Mouse (Mus musculus) limb, embryonic 12.5 days (tissue): ENCODE results near the gene Kmt2b. TPM values are rescaled to one million over a fixed set of nuclear protein-coding genes. Genes with fewer than 3 reads are reported as not detected.

Source experiments
- microRNA-seq: library from miRNA; unstranded; fragments of <30 nt; microRNA quantifications from one replicate; pipeline ENCODE4, GENCODE M21; 2017
- polyA plus RNA-seq: library from polyadenylated mRNA; unstranded; fragments of >200 nt; fragmentation: Nextera tagmentation; extraction: Ambion mirVana; gene quantifications from 2 replicates; pipeline ENCODE4 v1.2.1, GENCODE M21; 2016

Kmt2b gene
- polyA plus RNA-seq, 1 experiment from 2014 or later, result 11.0 TPM

Small RNA genes within 50 kb of the gene (microRNA-seq; reads per million reads assigned to microRNA genes)
- gene Gm38670 (1.9 reads per million), gene Mir3569 (not detected)

Other genes with a start within 250 kb of the Kmt2b start
- gene Lrfn3, start 226.0 kb downstream of the Kmt2b start, polyA plus RNA-seq, result 6.2 and 6.6 TPM in 2 replicates
- gene Tyrobp, start 175.0 kb downstream of the Kmt2b start, polyA plus RNA-seq, result 14.1 and 19.6 TPM in 2 replicates
- 0.77 TPM in 1 of 2 replicates, not detected in the other for gene Hcst, start 168.9 kb downstream of the Kmt2b start, polyA plus RNA-seq
- gene Nfkbid, start 167.0 kb downstream of the Kmt2b start, polyA plus RNA-seq, result 1.2 and 1.3 TPM in 2 replicates
- gene Aplp1, start 143.2 kb downstream of the Kmt2b start, polyA plus RNA-seq, result 32.5 and 33.9 TPM in 2 replicates
- 0.29 and 0.65 TPM in 2 replicates for gene Kirrel2, start 131.0 kb downstream of the Kmt2b start, polyA plus RNA-seq
- gene Nphs1, start 130.4 kb downstream of the Kmt2b start, polyA plus RNA-seq, result 0.10 TPM in 1 of 2 replicates, not detected in the other
- not detected in 2 replicates for gene Prodh2, start 95.1 kb downstream of the Kmt2b start, polyA plus RNA-seq
- gene Arhgap33, start 53.7 kb downstream of the Kmt2b start, polyA plus RNA-seq, result 15.1 and 17.7 TPM in 2 replicates
- 9.5 and 10.9 TPM in 2 replicates for gene Hspb6, start 36.5 kb downstream of the Kmt2b start, polyA plus RNA-seq
- gene Proser3, start 36.4 kb downstream of the Kmt2b start, polyA plus RNA-seq, result 15.3 and 16.0 TPM in 2 replicates
- gene Lin37, start 28.9 kb downstream of the Kmt2b start, polyA plus RNA-seq, result 45.4 and 51.5 TPM in 2 replicates
- gene U2af1l4, start 25.4 kb downstream of the Kmt2b start, polyA plus RNA-seq, result 87.8 and 89.9 TPM in 2 replicates
- gene Gm49396, start 25.4 kb downstream of the Kmt2b start, polyA plus RNA-seq, result 16.3 and 18.5 TPM in 2 replicates
- 136 TPM in 2 replicates for gene Psenen, start 25.1 kb downstream of the Kmt2b start, polyA plus RNA-seq
- gene Igflr1, start 23.3 kb downstream of the Kmt2b start, polyA plus RNA-seq, result 3.2 and 4.1 TPM in 2 replicates
- gene Zbtb32, start 10.2 kb upstream of the Kmt2b start, polyA plus RNA-seq, result 0.25 and 0.38 TPM in 2 replicates
- gene Upk1a, start 24.1 kb upstream of the Kmt2b start, polyA plus RNA-seq, result 1.4 and 2.0 TPM in 2 replicates
- 783 and 848 TPM in 2 replicates for gene Cox6b1, start 37.4 kb upstream of the Kmt2b start, polyA plus RNA-seq
- gene Etv2, start 47.1 kb upstream of the Kmt2b start, polyA plus RNA-seq, result not detected in 2 replicates
- gene Rbm42, start 61.6 kb upstream of the Kmt2b start, polyA plus RNA-seq, result 150 and 155 TPM in 2 replicates
- 64.3 and 70.0 TPM in 2 replicates for gene Haus5, start 76.3 kb upstream of the Kmt2b start, polyA plus RNA-seq
- gene Pmis2, start 82.9 kb upstream of the Kmt2b start, polyA plus RNA-seq, result not detected in 2 replicates
- not detected in 2 replicates for gene 2200002J24Rik, start 110.2 kb upstream of the Kmt2b start, polyA plus RNA-seq
- gene Atp4a, start 123.5 kb upstream of the Kmt2b start, polyA plus RNA-seq, result 0.50 and 0.60 TPM in 2 replicates
- gene Tmem147, start 140.8 kb upstream of the Kmt2b start, polyA plus RNA-seq, result 158 and 162 TPM in 2 replicates
- 0.51 and 0.71 TPM in 2 replicates for gene Gapdhs, start 155.0 kb upstream of the Kmt2b start, polyA plus RNA-seq
- 1.7 and 2.3 TPM in 2 replicates for gene Sbsn, start 162.7 kb upstream of the Kmt2b start, polyA plus RNA-seq
- gene Dmkn, start 175.0 kb upstream of the Kmt2b start, polyA plus RNA-seq, result not detected in 2 replicates
- gene Krtdap, start 199.2 kb upstream of the Kmt2b start, polyA plus RNA-seq, result not detected in 2 replicates
- gene Ffar2, start 235.0 kb upstream of the Kmt2b start, polyA plus RNA-seq, result not detected in 2 replicates